Mouse (Mus musculus) lung, embryonic 14.5 days (tissue): Measurements from ENCODE around the gene Lctl. TPM values are rescaled to one million over a fixed set of nuclear protein-coding genes. Genes with fewer than 3 reads are reported as not detected.

ENCODE experiments used
- ATAC-seq: fragments of 200-750 bp; cut with Nextera tagmentation; 2 replicates; pipeline ENCODE4 v1.8.0; 2017; ENCODE audit warnings: mild to moderate bottlenecking, moderate TSS enrichment, moderate library complexity; ENCODE audit not compliant: insufficient read depth
- DNase-seq: peaks from one replicate; pipeline ENCODE4 v3.0.0-alpha.2; 2015
- H3K27ac ChIP-seq: fragments of 300-500 bp; sonication (generic); 2 replicates; pipeline ENCODE4 v1.5.1; 2014; ENCODE audit warnings: low read depth, mild to moderate bottlenecking, moderate library complexity
- H3K27me3 ChIP-seq: fragments of 300-500 bp; sonication (generic); 2 replicates; pipeline ENCODE4 v1.6.1; 2014; ENCODE audit warnings: low read length, control low read depth; ENCODE audit not compliant: insufficient read depth
- H3K36me3 ChIP-seq: fragments of 300-500 bp; sonication (generic); 2 replicates; pipeline ENCODE4 v1.6.1; 2014; ENCODE audit warnings: control low read depth; ENCODE audit not compliant: insufficient read depth
- H3K4me1 ChIP-seq: fragments of 300-500 bp; sonication (generic); 2 replicates; pipeline ENCODE4 v1.6.1; 2014; ENCODE audit warnings: antibody characterized with exemption, control low read depth; ENCODE audit not compliant: insufficient read depth
- H3K4me2 ChIP-seq: fragments of 300-500 bp; sonication (generic); 2 replicates; pipeline ENCODE4 v1.6.1; 2014; ENCODE audit warnings: mild to moderate bottlenecking
- H3K4me3 ChIP-seq: fragments of 300-500 bp; sonication (generic); 2 replicates; pipeline ENCODE4 v1.5.1; 2014; ENCODE audit warnings: low read depth, low read length
- H3K9ac ChIP-seq: fragments of 300-500 bp; sonication (generic); 2 replicates; pipeline ENCODE4 v1.6.1; 2014
- H3K9me3 ChIP-seq: fragments of 300-500 bp; sonication (generic); 2 replicates; pipeline ENCODE4 v1.6.1; 2016; ENCODE audit warnings: low read depth, low read length, control low read depth
- CTCF ChIP-seq: IDR thresholded peaks from 2 replicates; pipeline ENCODE4 v1.5.1; 2016; ENCODE audit warnings: antibody characterized with exemption, low read depth
- WGBS: fragments of 180-500 bp; shearing (Covaris S2); extraction: QIAGEN DNeasy Blood & Tissue Kit; methylation state at CpG from one replicate; pipeline ENCODE4 v1.1.7; 2014; 5-methylcytosine and 5-hydroxymethylcytosine counted together
- polyA plus RNA-seq: library from polyadenylated mRNA; unstranded; fragments of >200 nt; fragmentation: Nextera tagmentation; extraction: Ambion mirVana; gene quantifications from 2 replicates; pipeline ENCODE4 v1.2.1, GENCODE M21; 2014

The Lctl gene
- polyA plus RNA-seq, 1 experiment from 2014 or later = 0.13 TPM

DNA sequence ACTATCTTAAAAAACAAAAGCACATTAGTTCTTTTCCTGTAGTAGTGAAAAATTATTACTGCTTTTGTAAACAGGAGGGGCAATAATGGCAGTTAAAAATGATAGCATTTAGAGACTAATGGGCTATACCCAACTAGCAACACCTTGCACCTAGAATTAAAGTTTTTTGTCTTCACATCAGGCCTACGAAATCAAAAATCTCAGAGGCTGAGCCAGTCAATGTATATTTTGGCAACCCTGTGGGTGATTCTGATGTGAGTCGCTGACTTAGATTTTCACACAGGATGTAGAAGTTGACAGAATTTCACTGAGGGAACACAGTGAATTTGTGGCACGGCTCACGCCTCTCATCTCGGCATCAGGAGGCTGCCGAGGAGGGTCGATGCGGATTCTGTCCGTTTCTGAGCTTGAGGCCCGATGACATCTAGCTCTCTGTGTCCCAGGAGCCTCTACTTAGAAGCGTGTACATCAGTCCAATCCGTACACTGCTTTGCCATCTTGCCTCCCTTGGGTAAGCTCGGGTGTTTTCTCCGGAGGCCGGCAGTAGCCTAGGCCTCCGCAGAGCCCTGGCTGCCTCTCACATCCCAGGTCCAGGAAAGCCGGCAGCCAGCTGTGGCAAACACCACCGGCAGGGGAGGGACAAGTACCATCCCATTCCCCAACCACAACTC is 55.3 kb downstream of the Lctl start:
- Histone ChIP-seq H3K27me3 (no peaks in the 10 kb centered on the region), H3K4me2 (peak overlapping the region; percentile 73), H3K27ac (peak overlapping the region; percentile 97), H3K36me3 (peaks cover 34% of the 10 kb centered on the region), H3K4me3 (peak overlapping the region; percentile 64), H3K9me3 (no peaks in the 10 kb centered on the region), H3K9ac (peak overlapping the region; percentile 95), H3K4me1 (0 out of 2 replicates have a peak, but pooled peaks cover 3% of the 10 kb centered on the region)
- WGBS = 2% methylated on average over 18 of the region's 18 CpGs
- ATAC-seq = peak; percentile 62; the same call in 1 of the 2 replicates
- TF ChIP-seq CTCF = no peak
- no peak for DNase-seq

GRCm38 (mm10) chr9:64172816-64173665 is 56.1 kb downstream of the Lctl start, which contains the start of the genes Zwilch and Rpl4:
Gene Zwilch (minus strand): TSS chr9:64173104.
Gene Rpl4 (plus strand): TSS chr9:64173375.
- peak within 1 kb of the TSS; percentile 97 for H3K27ac ChIP-seq
- H3K9me3 ChIP-seq = no peaks in the 10 kb centered on the region
- 0 out of 2 replicates have a peak, but pooled peaks cover 3% of the 10 kb centered on the region for H3K4me1 ChIP-seq
- DNase-seq (peak; percentile 94), ATAC-seq (peak; percentile 80)
- TF ChIP-seq CTCF = peak; percentile 24
- peak within 1 kb of the TSS; percentile 73 for H3K4me2 ChIP-seq
- WGBS = under 1% methylated on average over 42 of the region's 42 CpGs
- H3K36me3 ChIP-seq = peaks cover 38% of the 10 kb centered on the region
- no peaks in the 10 kb centered on the region for H3K27me3 ChIP-seq
- peak within 1 kb of the TSS; percentile 64 for H3K4me3 ChIP-seq
- peak within 1 kb of the TSS; percentile 95 for H3K9ac ChIP-seq

DNA sequence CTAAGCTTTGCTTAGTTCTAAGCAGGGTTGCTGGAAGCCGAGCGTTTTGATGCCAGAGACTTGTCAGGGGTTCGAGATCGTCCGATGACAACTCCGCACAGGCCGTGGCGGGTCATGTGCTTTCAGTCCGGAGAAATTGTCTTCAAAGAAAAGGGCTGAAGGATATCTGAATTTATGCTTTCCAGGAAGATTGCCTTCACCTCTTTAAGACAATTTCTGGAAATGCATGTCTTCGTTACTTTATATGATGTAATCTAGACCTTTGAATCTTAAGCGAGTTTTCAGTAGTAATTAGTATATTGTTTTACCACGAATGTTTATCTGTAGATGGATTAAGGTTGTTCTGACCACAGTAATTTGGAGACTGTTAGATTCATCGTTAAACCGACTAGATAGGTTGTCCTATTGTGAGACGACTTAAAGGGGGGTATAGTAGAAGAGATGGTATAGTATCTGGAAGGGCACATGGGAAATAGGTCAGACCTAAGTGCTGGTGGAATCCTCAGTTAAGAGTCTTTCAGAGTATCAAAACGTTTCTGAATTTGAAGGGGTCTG is 56.8 kb downstream of the Lctl start:
- H3K27ac ChIP-seq = peak overlapping the region; percentile 97
- TF ChIP-seq CTCF = no peak
- under 1% methylated on average over 16 of the region's 16 CpGs for WGBS
- 0 out of 2 replicates have a peak, but pooled peaks cover 3% of the 10 kb centered on the region for H3K4me1 ChIP-seq
- DNase-seq = no peak
- ATAC-seq = no peak; the same call in 1 of the 2 replicates
- peak overlapping the region; percentile 95 for H3K9ac ChIP-seq
- peak overlapping the region; percentile 73 for H3K4me2 ChIP-seq
- H3K36me3 ChIP-seq = peaks cover 42% of the 10 kb centered on the region
- no peaks in the 10 kb centered on the region for H3K27me3 ChIP-seq
- H3K4me3 ChIP-seq = peak overlapping the region; percentile 64
- H3K9me3 ChIP-seq = no peaks in the 10 kb centered on the region

- TF ChIP-seq CTCF = no peak
- Histone ChIP-seq H3K27ac (no peak overlapping the region; the same call in 1 of the 2 replicates), H3K4me3 (peak overlapping the region; percentile 64), H3K27me3 (no peaks in the 10 kb centered on the region), H3K4me1 (0 out of 2 replicates have a peak, but pooled peaks cover 3% of the 10 kb centered on the region), H3K4me2 (peak overlapping the region; percentile 73), H3K9ac (peak overlapping the region; percentile 95), H3K9me3 (no peaks in the 10 kb centered on the region), H3K36me3 (peaks cover 45% of the 10 kb centered on the region)
- no peak for ATAC-seq
- DNase-seq = no peak
These were observed 57.4 kb downstream of the Lctl start for GRCm38 (mm10) chr9:64174341-64174740.

- no peak overlapping the region; the same call in 1 of the 2 replicates for H3K27ac ChIP-seq
- ATAC-seq (no peak), DNase-seq (no peak)
- 59% methylated on average over 8 of the region's 8 CpGs for WGBS
- peak overlapping the region; percentile 95 for H3K9ac ChIP-seq
- peak overlapping the region; percentile 73 for H3K4me2 ChIP-seq
- H3K4me3 ChIP-seq = peak overlapping the region; percentile 64
- no peaks in the 10 kb centered on the region for H3K27me3 ChIP-seq
- H3K36me3 ChIP-seq = peaks cover 46% of the 10 kb centered on the region
- TF ChIP-seq CTCF = no peak
- peaks cover 4% of the 10 kb centered on the region; the same call in 1 of the 2 replicates for H3K4me1 ChIP-seq
- H3K9me3 ChIP-seq = no peaks in the 10 kb centered on the region
These were observed 57.8 kb downstream of the Lctl start for GRCm38 (mm10) chr9:64174766-64175165.

DNA sequence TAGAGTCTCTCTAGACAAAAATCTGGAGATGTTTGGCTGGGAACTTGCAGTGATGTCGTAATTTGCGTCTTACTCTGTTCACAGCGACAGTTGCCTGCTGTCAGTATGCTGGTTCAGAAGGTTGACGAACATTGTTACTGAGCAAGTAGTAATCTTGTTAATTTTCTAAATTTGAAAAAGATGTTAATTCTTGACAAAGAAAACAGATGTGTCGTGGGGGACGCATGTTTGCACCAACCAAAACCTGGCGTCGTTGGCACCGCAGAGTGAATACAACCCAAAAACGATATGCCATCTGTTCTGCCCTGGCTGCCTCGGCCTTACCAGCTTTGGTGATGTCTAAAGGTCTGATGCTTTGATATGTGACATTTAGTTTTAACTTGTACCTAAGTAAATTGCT is 58.4 kb downstream of the Lctl start:
- whole genome bisulfite sequencing = 83% methylated on average over 11 of the region's 11 CpGs
- Histone ChIP-seq H3K27ac (no peak overlapping the region), H3K27me3 (no peaks in the 10 kb centered on the region), H3K4me3 (peak overlapping the region; percentile 64; the same call in 1 of the 2 replicates), H3K4me2 (peak overlapping the region; percentile 73), H3K36me3 (peaks cover 52% of the 10 kb centered on the region), H3K4me1 (peaks cover 6% of the 10 kb centered on the region; the same call in 1 of the 2 replicates), H3K9ac (no peak overlapping the region; the same call in 1 of the 2 replicates), H3K9me3 (no peaks in the 10 kb centered on the region)
- ATAC-seq (no peak), DNase-seq (no peak)
- no peak for TF ChIP-seq CTCF
